Mouse (Mus musculus) intestine, postnatal 0 days (tissue): ENCODE results near the gene Aldh1l2. TPM values are rescaled to one million over a fixed set of nuclear protein-coding genes. Genes with fewer than 3 reads are reported as not detected.

ENCODE experiments used
- ATAC-seq: fragments of 200-750 bp; cut with Nextera tagmentation; 2 replicates; pipeline ENCODE4 v1.8.0; 2017; ENCODE audit warnings: mild to moderate bottlenecking, moderate TSS enrichment, moderate library complexity
- H3K27ac ChIP-seq: fragments of 300-500 bp; sonication (generic); 2 replicates; pipeline ENCODE4 v1.5.1; 2014; ENCODE audit warnings: mild to moderate bottlenecking, low read depth, low read length, moderate library complexity
- H3K27me3 ChIP-seq: fragments of 300-500 bp; sonication (generic); replicated peaks from 2 replicates; pipeline ENCODE4 v1.6.1; 2014; ENCODE audit warnings: low read length, mixed read lengths; ENCODE audit not compliant: control insufficient read depth, insufficient read depth
- H3K36me3 ChIP-seq: fragments of 300-500 bp; sonication (generic); 2 replicates; pipeline ENCODE4 v1.6.1; 2014; ENCODE audit warnings: mild to moderate bottlenecking, moderate library complexity; ENCODE audit not compliant: control insufficient read depth, insufficient read depth
- H3K4me1 ChIP-seq: fragments of 300-500 bp; sonication (generic); replicated peaks from 2 replicates; pipeline ENCODE4 v1.6.1; 2014; ENCODE audit warnings: antibody characterized with exemption, low read length, mixed read lengths; ENCODE audit not compliant: control insufficient read depth, insufficient read depth
- H3K4me2 ChIP-seq: fragments of 300-500 bp; sonication (generic); replicated peaks from 2 replicates; pipeline ENCODE4 v1.6.1; 2014; ENCODE audit warnings: low read depth, mild to moderate bottlenecking, moderate library complexity
- H3K4me3 ChIP-seq: fragments of 300-500 bp; sonication (generic); 2 replicates; pipeline ENCODE4 v1.5.1; 2014; ENCODE audit warnings: low read depth, low read length
- H3K9ac ChIP-seq: fragments of 300-500 bp; sonication (generic); 2 replicates; pipeline ENCODE4 v1.6.1; 2014; ENCODE audit warnings: mild to moderate bottlenecking, low read depth, low read length
- H3K9me3 ChIP-seq: fragments of 300-500 bp; sonication (generic); 2 replicates; pipeline ENCODE4 v1.6.1; 2016; ENCODE audit warnings: mixed run types; ENCODE audit not compliant: control insufficient read depth
- CTCF ChIP-seq: sonication (generic); IDR thresholded peaks from 2 replicates; pipeline ENCODE4 v1.5.1; 2016; ENCODE audit warnings: low read depth, mild to moderate bottlenecking, control low read depth, antibody characterized with exemption, moderate library complexity
- whole genome bisulfite sequencing: fragments of 180-500 bp; shearing (Covaris S2); extraction: QIAGEN DNeasy Blood & Tissue Kit; methylation state at CpG from one replicate; pipeline ENCODE4 v1.1.7; 2014; 5-methylcytosine and 5-hydroxymethylcytosine counted together
- polyA plus RNA-seq: library from polyadenylated mRNA; unstranded; fragments of >200 nt; fragmentation: Nextera tagmentation; extraction: Ambion mirVana; gene quantifications from 2 replicates; pipeline ENCODE4 v1.2.1, GENCODE M21; 2015

The Aldh1l2 gene
- polyA plus RNA-seq, 1 experiment from 2014 or later, result 0.59 TPM

GRCm38 (mm10) chr10:83520990-83521389, 12.9 kb downstream of the Aldh1l2 start:
- Histone ChIP-seq H3K4me3 (no peak overlapping the region), H3K27ac (no peak overlapping the region), H3K4me1 (no peaks in the 10 kb centered on the region), H3K4me2 (no peak overlapping the region), H3K36me3 (no peaks in the 10 kb centered on the region), H3K27me3 (no peaks in the 10 kb centered on the region), H3K9me3 (no peaks in the 10 kb centered on the region), H3K9ac (no peak overlapping the region)
- TF ChIP-seq CTCF, result peak; percentile 46
- no peak for ATAC-seq
- 80% methylated on average over 4 of the region's 4 CpGs for WGBS

- H3K27ac ChIP-seq, result no peak overlapping the region
- no peak for TF ChIP-seq CTCF
- H3K9me3 ChIP-seq, result no peaks in the 10 kb centered on the region
- WGBS, result 79% methylated on average over 8 of the region's 8 CpGs
- H3K4me2 ChIP-seq, result no peak overlapping the region
- H3K4me1 ChIP-seq, result no peaks in the 10 kb centered on the region
- no peaks in the 10 kb centered on the region for H3K36me3 ChIP-seq
- no peaks in the 10 kb centered on the region for H3K27me3 ChIP-seq
- ATAC-seq, result no peak
- H3K9ac ChIP-seq, result no peak overlapping the region
- H3K4me3 ChIP-seq, result no peak overlapping the region
Observed at GRCm38 (mm10) chr10:83513736-83514135, 20.2 kb downstream of the Aldh1l2 start.

- Histone ChIP-seq H3K4me3 (no peak overlapping the region), H3K27me3 (no peaks in the 10 kb centered on the region), H3K4me1 (no peaks in the 10 kb centered on the region), H3K9me3 (no peaks in the 10 kb centered on the region), H3K36me3 (no peaks in the 10 kb centered on the region), H3K4me2 (no peak overlapping the region), H3K27ac (no peak overlapping the region), H3K9ac (no peak overlapping the region)
- 78% methylated on average over 5 of the region's 5 CpGs for WGBS
- no peak for ATAC-seq
- no peak for TF ChIP-seq CTCF
Observed at GRCm38 (mm10) chr10:83511304-83511703, 22.6 kb downstream of the Aldh1l2 start.

DNA sequence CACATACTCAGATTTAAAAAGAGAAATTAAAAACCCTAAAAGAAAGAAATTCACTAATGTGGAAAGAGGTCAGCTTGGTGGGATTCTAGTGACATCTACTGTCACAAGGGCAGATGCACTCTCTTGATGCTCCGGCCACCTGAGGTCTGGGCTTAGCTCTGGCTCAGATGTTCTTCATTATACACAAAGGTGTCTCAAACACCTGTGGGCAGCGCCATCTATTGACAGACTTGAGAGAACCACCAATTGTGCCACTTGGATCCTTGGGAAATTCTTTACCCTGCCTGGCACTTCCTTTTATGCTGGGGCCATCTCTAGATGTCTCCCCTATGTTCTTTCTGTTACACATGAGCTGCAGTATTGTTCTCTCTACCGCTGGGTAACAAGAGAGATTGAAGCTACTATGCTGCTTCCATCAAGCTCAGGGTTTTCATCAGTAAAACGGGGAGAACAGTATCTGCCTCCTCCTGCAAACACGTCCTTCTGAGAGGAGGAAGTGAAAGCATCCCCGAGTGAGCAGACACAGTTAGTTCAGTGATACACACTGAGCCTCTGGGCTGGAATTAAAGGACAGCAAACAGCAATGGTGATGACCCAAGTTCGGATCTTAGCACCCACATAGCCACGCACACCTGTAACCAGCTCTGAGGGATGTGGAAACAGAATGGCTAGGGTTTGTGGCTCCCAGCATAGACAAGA, 24.8 kb downstream of the Aldh1l2 start:
- peak; percentile 72 for TF ChIP-seq CTCF
- ATAC-seq, result no peak
- 63% methylated on average over 8 of the region's 8 CpGs for WGBS

GRCm38 (mm10) chr10:83497321-83497720, 36.6 kb downstream of the Aldh1l2 start:
- no peak overlapping the region for H3K4me2 ChIP-seq
- ATAC-seq, result no peak
- H3K27ac ChIP-seq, result no peak overlapping the region
- TF ChIP-seq CTCF, result no peak
- no peak overlapping the region for H3K4me3 ChIP-seq
- no peaks in the 10 kb centered on the region for H3K9me3 ChIP-seq
- H3K4me1 ChIP-seq, result no peaks in the 10 kb centered on the region
- no peaks in the 10 kb centered on the region for H3K27me3 ChIP-seq
- H3K9ac ChIP-seq, result no peak overlapping the region
- WGBS, result 88% methylated on average over 13 of the region's 13 CpGs
- no peaks in the 10 kb centered on the region for H3K36me3 ChIP-seq

More for the DNA sequence above, 24.8 kb downstream of the Aldh1l2 start:
- H3K27me3 ChIP-seq, result no peaks in the 10 kb centered on the region
- no peak overlapping the region for H3K27ac ChIP-seq
- H3K36me3 ChIP-seq, result no peaks in the 10 kb centered on the region
- no peak overlapping the region for H3K9ac ChIP-seq
- no peak overlapping the region for H3K4me2 ChIP-seq
- no peaks in the 10 kb centered on the region for H3K9me3 ChIP-seq
- H3K4me1 ChIP-seq, result no peaks in the 10 kb centered on the region
- no peak overlapping the region for H3K4me3 ChIP-seq

- Histone ChIP-seq H3K4me1 (no peaks in the 10 kb centered on the region), H3K36me3 (no peaks in the 10 kb centered on the region), H3K4me3 (no peak overlapping the region), H3K9ac (no peak overlapping the region), H3K27me3 (no peaks in the 10 kb centered on the region), H3K4me2 (no peak overlapping the region), H3K9me3 (no peaks in the 10 kb centered on the region), H3K27ac (no peak overlapping the region)
- 92% methylated on average over 6 of the region's 6 CpGs for WGBS
- ATAC-seq, result no peak
- no peak for TF ChIP-seq CTCF
Observed at GRCm38 (mm10) chr10:83490506-83490905, 43.4 kb downstream of the Aldh1l2 start.
